Mouse (Mus musculus): ENCODE results near the gene Usp47.

The Usp47 gene

GRCm38 (mm10) chr7:112155194-112155593 is 131.9 kb downstream of the Usp47 start:
- no peak for DNase-seq (ENCODE audit: low read depth, low spot score)

GRCm38 (mm10) chr7:112157584-112158315 is 134.4 kb downstream of the Usp47 start:
- no peak for DNase-seq (ENCODE audit: low read depth, low spot score)

- no peak for DNase-seq (ENCODE audit: low read depth, low spot score)
These were observed 135.0 kb downstream of the Usp47 start for GRCm38 (mm10) chr7:112158316-112158741.

GRCm38 (mm10) chr7:112158942-112159341 is 135.6 kb downstream of the Usp47 start, which contains the start of gene Dkk3:
Gene Dkk3, minus strand, starts transcription at chr7:112159057.
- DNase-seq (ENCODE audit: low read depth, low spot score): no peak

GRCm38 (mm10) chr7:112159835-112160234 is 136.5 kb downstream of the Usp47 start:
- DNase-seq (ENCODE audit: low read depth, low spot score): no peak
